Comparison of ENCODE assay signal across 9 mouse cellular contexts in genomic region chr1:12398146-12398884, GRCm38 (mm10).
A peak's percentile ranks its signal among the peaks of the same experiment; 100 is the strongest.
DNase-seq lines count a peak whose midpoint lies in the region; ATAC-seq lines count a peak whose summit lies in the region.
"Had no signal": no experiment of that assay in that cellular context is flagged by ENCODE, and none has a peak within 500 bp of the region (broad histone marks: within the 10 kb centered on the region; RNA-seq: fewer than 3 reads in every experiment).

No protein-coding gene starts in this region.

- WGBS in embryonic facial prominence, embryonic 14.5 days, result 16% methylated on average over 7 of the region's 7 CpGs
- WGBS in intestine, embryonic 15.5 days, result 12% methylated on average over 7 of the region's 7 CpGs
- 22% methylated on average over 7 of the region's 7 CpGs for WGBS in neural tube, embryonic 11.5 days

- no peak overlapping the region for H3K4me2 ChIP-seq in embryonic facial prominence, embryonic 14.5 days (ENCODE audit: low read depth, low read length)
- no peak overlapping the region for H3K4me2 ChIP-seq in intestine, embryonic 15.5 days (replicated peaks)
- no peak overlapping the region for H3K4me2 ChIP-seq in neural tube, embryonic 11.5 days (ENCODE audit: low read depth)

- no peak; the same call in 1 of the 2 replicates for ATAC-seq in embryonic facial prominence, embryonic 14.5 days (ENCODE audit: low read depth)
- peak; percentile 88 for ATAC-seq in intestine, embryonic 15.5 days
- ATAC-seq in neural tube, embryonic 11.5 days (ENCODE audit: insufficient read depth, low FRiP score, low TSS enrichment), result no peak
- no peak for ATAC-seq in megakaryocyte progenitor cell, adult 5-6 weeks (replicated peaks; ENCODE audit: poor library complexity)

- H3K4me1 ChIP-seq in embryonic facial prominence, embryonic 14.5 days (ENCODE audit: control insufficient read depth, insufficient read depth, low read length), result peaks cover 8% of the 10 kb centered on the region
- H3K4me1 ChIP-seq in intestine, embryonic 15.5 days (replicated peaks), result no peaks in the 10 kb centered on the region
- no peaks in the 10 kb centered on the region; the same call in 1 of the 2 replicates for H3K4me1 ChIP-seq in neural tube, embryonic 11.5 days (ENCODE audit: control insufficient read depth, insufficient read depth, low read length)

- H3K27me3 ChIP-seq in embryonic facial prominence, embryonic 14.5 days (replicated peaks; ENCODE audit: control insufficient read depth, insufficient read depth, low read length), result no peaks in the 10 kb centered on the region
- no peaks in the 10 kb centered on the region for H3K27me3 ChIP-seq in intestine, embryonic 15.5 days (replicated peaks)
- no peaks in the 10 kb centered on the region for H3K27me3 ChIP-seq in neural tube, embryonic 11.5 days (ENCODE audit: control insufficient read depth, insufficient read depth, low read length)

- H3K4me3 ChIP-seq in embryonic facial prominence, embryonic 14.5 days (ENCODE audit: low read depth, low read length), result no peak overlapping the region
- H3K4me3 ChIP-seq in intestine, embryonic 15.5 days (replicated peaks), result no peak overlapping the region
- no peak overlapping the region for H3K4me3 ChIP-seq in neural tube, embryonic 11.5 days (ENCODE audit: low read depth, low read length)

- H3K36me3 ChIP-seq in embryonic facial prominence, embryonic 14.5 days (ENCODE audit: control insufficient read depth, insufficient read depth, low read length), result no peaks in the 10 kb centered on the region
- H3K36me3 ChIP-seq in intestine, embryonic 15.5 days, result no peaks in the 10 kb centered on the region
- H3K36me3 ChIP-seq in neural tube, embryonic 11.5 days (ENCODE audit: control insufficient read depth, insufficient read depth, low read length), result no peaks in the 10 kb centered on the region

- no peak overlapping the region for H3K9ac ChIP-seq in embryonic facial prominence, embryonic 14.5 days (ENCODE audit: low read depth, low read length)
- no peak overlapping the region for H3K9ac ChIP-seq in intestine, embryonic 15.5 days
- H3K9ac ChIP-seq in neural tube, embryonic 11.5 days (ENCODE audit: low read length), result no peak overlapping the region

- H3K9me3 ChIP-seq in embryonic facial prominence, embryonic 14.5 days (ENCODE audit: control insufficient read depth, low read length), result no peaks in the 10 kb centered on the region
- H3K9me3 ChIP-seq in intestine, embryonic 15.5 days, result no peaks in the 10 kb centered on the region
- no peaks in the 10 kb centered on the region for H3K9me3 ChIP-seq in neural tube, embryonic 11.5 days (ENCODE audit: control insufficient read depth, low read length)

- DNase-seq in lung, adult 18-20 months, result peak; percentile 5 to 10
- no peak for DNase-seq in lung, postnatal 25 days (ENCODE audit: low spot score)
- peak; percentile 47 for DNase-seq in embryonic facial prominence, embryonic 14.5 days (ENCODE audit: low spot score)
- DNase-seq in neural tube, embryonic 11.5 days (ENCODE audit: low spot score), result peak; percentile 54
- DNase-seq in cerebellum, postnatal 36 days, result no peak
- DNase-seq in cerebellum, adult 9-11 months, result no peak
- DNase-seq: layer of hippocampus, postnatal 36 days had no signal

- peak overlapping the region; percentile 73 for H3K27ac ChIP-seq in embryonic facial prominence, embryonic 14.5 days (replicated peaks; ENCODE audit: low read depth, low read length)
- peak overlapping the region; percentile 33; the same call in 1 of the 2 replicates for H3K27ac ChIP-seq in intestine, embryonic 15.5 days
- H3K27ac ChIP-seq in neural tube, embryonic 11.5 days (ENCODE audit: low read depth, low read length), result no peak overlapping the region

Comparison
In these comparisons a context has a peak if more than half of its experiments do, and no peak if none do; other contexts are left out.
1. DNase-seq: peak in lung, adult 18-20 months (2 of 2), embryonic facial prominence, embryonic 14.5 days (single experiment) and neural tube, embryonic 11.5 days (single experiment); none in lung, postnatal 25 days (single experiment), cerebellum, postnatal 36 days (0 of 2) and cerebellum, adult 9-11 months (single experiment).